Mouse (Mus musculus) midbrain, embryonic 11.5 days (tissue): Measurements from ENCODE around the gene Pdcd1lg2. TPM values are rescaled to one million over a fixed set of nuclear protein-coding genes. Genes with fewer than 3 reads are reported as not detected.

Experiments used
- ATAC-seq: fragments of 200-750 bp; cut with Nextera tagmentation; 2 replicates; pipeline ENCODE4 v1.8.0; 2017; ENCODE audit warnings: moderate TSS enrichment, moderate library complexity; ENCODE audit not compliant: low FRiP score
- DNase-seq: peaks from one replicate; pipeline ENCODE4 v3.0.0; 2015; ENCODE audit warnings: low spot score; ENCODE audit errors: missing footprints
- H3K27ac ChIP-seq: fragments of 300-500 bp; sonication (generic); 2 replicates; pipeline ENCODE4 v1.5.1; 2014; ENCODE audit warnings: low read depth, low read length
- H3K27me3 ChIP-seq: fragments of 300-500 bp; sonication (generic); 2 replicates; pipeline ENCODE4 v1.6.1; 2014; ENCODE audit warnings: mild to moderate bottlenecking, low read length, moderate library complexity, mixed read lengths; ENCODE audit not compliant: control insufficient read depth, insufficient read depth
- H3K36me3 ChIP-seq: fragments of 300-500 bp; sonication (generic); 2 replicates; pipeline ENCODE4 v1.6.1; 2014; ENCODE audit warnings: mild to moderate bottlenecking, low read length, moderate library complexity, mixed read lengths; ENCODE audit not compliant: control insufficient read depth, insufficient read depth
- H3K4me1 ChIP-seq: fragments of 300-500 bp; sonication (generic); 2 replicates; pipeline ENCODE4 v1.6.1; 2014; ENCODE audit warnings: low read length; ENCODE audit not compliant: control insufficient read depth, insufficient read depth
- H3K4me2 ChIP-seq: fragments of 300-500 bp; sonication (generic); 2 replicates; pipeline ENCODE4 v1.6.1; 2014; ENCODE audit warnings: mild to moderate bottlenecking, moderate library complexity
- H3K4me3 ChIP-seq: fragments of 300-500 bp; sonication (generic); 2 replicates; pipeline ENCODE4 v1.5.1; 2014; ENCODE audit warnings: low read depth, low read length
- H3K9ac ChIP-seq: fragments of 300-500 bp; sonication (generic); 2 replicates; pipeline ENCODE4 v1.6.1; 2014; ENCODE audit warnings: low read length
- H3K9me3 ChIP-seq: fragments of 300-500 bp; sonication (generic); 2 replicates; pipeline ENCODE4 v1.6.1; 2016; ENCODE audit warnings: low read length; ENCODE audit not compliant: control insufficient read depth
- WGBS: fragments of 180-500 bp; shearing (Covaris S2); extraction: QIAGEN DNeasy Blood & Tissue Kit; methylation state at CpG from one replicate; pipeline ENCODE4 v1.1.7; 2014; 5-methylcytosine and 5-hydroxymethylcytosine counted together
- polyA plus RNA-seq: library from polyadenylated mRNA; unstranded; fragments of >200 nt; fragmentation: Nextera tagmentation; extraction: Ambion mirVana; gene quantifications from 2 replicates; pipeline ENCODE4 v1.2.1, GENCODE M21; 2014

Gene Pdcd1lg2
- polyA plus RNA-seq, 1 experiment from 2014 or later = not detected

GRCm38 (mm10) chr19:29391279-29391678 lies 19.4 kb upstream of the Pdcd1lg2 start:
- Histone ChIP-seq H3K4me2 (no peak overlapping the region), H3K4me3 (no peak overlapping the region), H3K36me3 (no peaks in the 10 kb centered on the region), H3K9me3 (no peaks in the 10 kb centered on the region), H3K27ac (no peak overlapping the region), H3K9ac (no peak overlapping the region), H3K4me1 (no peaks in the 10 kb centered on the region), H3K27me3 (no peaks in the 10 kb centered on the region)
- WGBS = 77% methylated on average over 4 of the region's 4 CpGs
- ATAC-seq (no peak), DNase-seq (peak; percentile 54)

DNA sequence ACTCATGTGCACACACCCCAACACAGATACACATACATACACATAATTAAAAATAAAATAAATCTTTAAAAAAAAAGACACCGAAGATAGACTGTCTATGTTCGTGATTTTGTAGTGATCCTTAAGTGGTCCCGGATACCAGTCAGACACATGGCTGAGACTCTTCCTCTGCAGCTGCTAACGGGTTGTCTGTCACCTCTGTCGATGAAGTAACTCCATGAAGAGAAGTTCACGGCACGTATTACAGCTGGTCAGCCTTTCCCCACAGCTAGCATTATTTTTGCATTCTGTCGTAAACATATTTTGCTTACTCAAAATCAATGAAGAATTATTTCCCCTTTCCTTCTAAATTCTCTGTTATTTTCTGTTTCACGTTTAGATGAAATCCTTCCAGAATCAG lies 17.4 kb upstream of the Pdcd1lg2 start:
- ATAC-seq = no peak
- no peaks in the 10 kb centered on the region for H3K4me1 ChIP-seq
- no peak overlapping the region for H3K27ac ChIP-seq
- no peak for DNase-seq
- no peak overlapping the region for H3K4me2 ChIP-seq
- no peaks in the 10 kb centered on the region for H3K36me3 ChIP-seq
- 90% methylated on average over 9 of the region's 9 CpGs for WGBS
- H3K27me3 ChIP-seq = no peaks in the 10 kb centered on the region
- H3K4me3 ChIP-seq = no peak overlapping the region
- H3K9ac ChIP-seq = no peak overlapping the region
- no peaks in the 10 kb centered on the region; the same call in 1 of the 2 replicates for H3K9me3 ChIP-seq

GRCm38 (mm10) chr19:29394721-29395120 lies 16.0 kb upstream of the Pdcd1lg2 start:
- DNase-seq (peak; percentile 12), ATAC-seq (no peak)
- H3K36me3 ChIP-seq = no peaks in the 10 kb centered on the region
- no peak overlapping the region for H3K4me2 ChIP-seq
- no peak overlapping the region for H3K27ac ChIP-seq
- H3K9me3 ChIP-seq = no peaks in the 10 kb centered on the region; the same call in 1 of the 2 replicates
- H3K4me3 ChIP-seq = no peak overlapping the region
- no peaks in the 10 kb centered on the region for H3K4me1 ChIP-seq
- 93% methylated on average over 2 of the region's 2 CpGs for WGBS
- H3K9ac ChIP-seq = no peak overlapping the region
- H3K27me3 ChIP-seq = no peaks in the 10 kb centered on the region

DNA sequence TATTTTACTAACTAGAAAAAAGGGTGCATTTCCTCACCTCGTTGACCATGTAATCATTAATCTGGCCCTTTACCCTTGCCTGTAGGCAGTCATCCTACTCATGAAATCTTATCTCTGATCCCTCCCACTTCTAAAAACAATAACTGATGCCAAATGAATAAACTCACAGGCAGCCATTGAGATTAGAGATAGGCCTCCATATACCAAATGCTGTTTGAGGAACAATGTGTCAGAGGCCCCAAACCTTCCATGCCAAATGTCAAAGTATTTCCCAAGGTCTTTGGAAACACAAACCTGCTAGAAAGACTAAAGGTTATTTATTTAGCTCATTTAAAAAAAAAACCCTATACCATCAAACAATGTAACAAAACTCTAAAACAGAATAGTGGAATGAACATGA lies 14.4 kb upstream of the Pdcd1lg2 start:
- H3K27me3 ChIP-seq = no peaks in the 10 kb centered on the region
- no peaks in the 10 kb centered on the region; the same call in 1 of the 2 replicates for H3K9me3 ChIP-seq
- H3K9ac ChIP-seq = no peak overlapping the region
- H3K27ac ChIP-seq = no peak overlapping the region
- no peak overlapping the region for H3K4me3 ChIP-seq
- no peak overlapping the region for H3K4me2 ChIP-seq
- no peaks in the 10 kb centered on the region for H3K4me1 ChIP-seq
- DNase-seq = no peak
- ATAC-seq = no peak
- 82% methylated on average over 1 of the region's 1 CpGs for WGBS
- H3K36me3 ChIP-seq = no peaks in the 10 kb centered on the region

GRCm38 (mm10) chr19:29399786-29400185 lies 10.9 kb upstream of the Pdcd1lg2 start:
- H3K4me1 ChIP-seq = no peaks in the 10 kb centered on the region
- WGBS = 93% methylated on average over 4 of the region's 4 CpGs
- no peaks in the 10 kb centered on the region for H3K27me3 ChIP-seq
- H3K27ac ChIP-seq = no peak overlapping the region
- H3K36me3 ChIP-seq = no peaks in the 10 kb centered on the region
- no peak overlapping the region for H3K4me2 ChIP-seq
- H3K9ac ChIP-seq = no peak overlapping the region
- ATAC-seq (no peak), DNase-seq (peak; percentile 17)
- H3K4me3 ChIP-seq = no peak overlapping the region
- H3K9me3 ChIP-seq = no peaks in the 10 kb centered on the region; the same call in 1 of the 2 replicates

DNA sequence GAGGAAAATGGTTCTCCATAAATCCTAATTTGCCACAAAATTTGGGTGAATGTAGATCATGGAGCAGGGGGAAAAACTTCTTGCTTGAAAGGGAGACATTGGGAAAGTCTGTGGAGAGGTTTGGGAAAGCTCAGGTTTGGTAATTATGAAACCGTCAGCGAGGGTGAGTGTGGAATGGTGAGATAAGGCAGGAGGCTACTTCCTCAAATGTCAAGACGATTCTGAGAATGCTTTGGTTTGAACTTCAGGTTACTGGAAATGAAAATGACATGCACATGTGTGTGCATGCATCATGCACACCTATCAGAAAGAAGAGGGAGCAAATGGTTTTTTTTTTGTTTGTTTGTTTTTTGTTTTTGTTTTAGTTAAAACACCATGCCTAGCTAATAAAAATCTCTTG lies 10.3 kb upstream of the Pdcd1lg2 start:
- no peaks in the 10 kb centered on the region; the same call in 1 of the 2 replicates for H3K9me3 ChIP-seq
- 89% methylated on average over 3 of the region's 3 CpGs for WGBS
- no peaks in the 10 kb centered on the region for H3K4me1 ChIP-seq
- DNase-seq (peak; percentile 47), ATAC-seq (no peak)
- H3K9ac ChIP-seq = no peak overlapping the region
- no peak overlapping the region for H3K27ac ChIP-seq
- no peaks in the 10 kb centered on the region for H3K36me3 ChIP-seq
- no peaks in the 10 kb centered on the region for H3K27me3 ChIP-seq
- H3K4me2 ChIP-seq = no peak overlapping the region
- H3K4me3 ChIP-seq = no peak overlapping the region

DNA sequence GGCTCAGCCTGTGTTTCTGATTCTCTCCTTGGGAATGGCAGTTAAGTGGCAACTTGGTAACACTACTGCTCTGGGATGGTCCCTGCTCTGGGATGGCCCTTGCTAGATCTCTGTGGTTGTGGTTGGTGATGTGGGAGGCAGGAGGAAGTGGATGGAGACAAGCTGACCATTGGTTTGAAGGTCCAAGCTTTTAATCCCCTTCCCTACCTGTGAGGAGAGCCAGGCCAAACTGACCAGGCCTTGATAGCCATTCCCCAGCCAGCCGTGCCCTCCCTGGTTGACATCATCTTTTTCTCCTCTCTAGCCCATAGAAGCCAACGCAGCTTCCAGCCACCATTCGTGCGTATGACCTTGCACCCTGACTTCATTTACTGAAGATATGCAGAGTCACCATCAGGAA lies 8.1 kb upstream of the Pdcd1lg2 start:
- WGBS = 94% methylated on average over 4 of the region's 4 CpGs
- ATAC-seq (no peak), DNase-seq (peak; percentile 68)
- H3K4me3 ChIP-seq = no peak overlapping the region
- H3K9me3 ChIP-seq = no peaks in the 10 kb centered on the region; the same call in 1 of the 2 replicates
- no peaks in the 10 kb centered on the region for H3K4me1 ChIP-seq
- no peak overlapping the region for H3K27ac ChIP-seq
- H3K36me3 ChIP-seq = no peaks in the 10 kb centered on the region
- no peak overlapping the region for H3K4me2 ChIP-seq
- H3K9ac ChIP-seq = no peak overlapping the region
- H3K27me3 ChIP-seq = no peaks in the 10 kb centered on the region

DNA sequence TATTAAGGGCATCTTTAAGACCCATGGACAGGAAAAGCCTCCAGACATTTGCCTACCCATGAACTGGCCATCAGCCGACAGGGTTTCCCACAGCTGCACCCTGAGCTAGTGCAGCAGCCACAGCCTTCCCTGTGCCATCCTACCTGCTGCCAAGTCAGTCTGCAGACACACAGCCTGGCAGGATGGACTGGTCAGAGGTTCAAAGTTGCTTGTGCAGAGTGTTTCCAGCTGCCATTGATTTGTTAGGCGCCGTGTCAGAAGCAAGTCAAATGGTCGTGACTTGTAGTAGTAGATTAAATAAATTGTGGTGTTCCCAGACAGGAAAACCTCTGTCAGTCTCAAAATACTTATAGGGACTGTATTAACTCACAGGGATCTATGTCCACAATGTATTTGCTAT lies 7.5 kb upstream of the Pdcd1lg2 start:
- no peak overlapping the region for H3K9ac ChIP-seq
- H3K27ac ChIP-seq = no peak overlapping the region

DNA sequence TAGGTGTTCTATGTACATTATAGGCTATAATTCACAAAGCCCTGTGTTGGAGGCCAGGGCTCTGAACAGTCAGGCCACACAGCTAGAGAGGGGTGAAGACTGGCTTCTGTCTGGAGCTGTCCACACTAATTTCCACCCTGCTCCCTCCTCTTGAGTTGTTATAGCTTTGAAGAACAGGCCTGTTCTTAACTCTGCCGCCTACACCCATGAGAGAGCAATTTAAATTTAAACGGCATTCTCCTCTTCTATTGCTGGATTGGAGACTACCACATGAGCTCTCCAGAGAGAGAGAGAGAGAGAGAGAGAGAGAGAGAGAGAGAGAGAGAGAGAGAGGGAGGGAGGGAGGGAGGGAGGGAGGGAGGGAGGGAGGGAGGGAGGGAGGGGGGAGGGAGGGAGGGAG lies 5.3 kb upstream of the Pdcd1lg2 start:
- ATAC-seq = no peak
- no peak overlapping the region for H3K4me2 ChIP-seq
- no peak overlapping the region for H3K27ac ChIP-seq
- no peaks in the 10 kb centered on the region for H3K36me3 ChIP-seq
- no peak for DNase-seq
- H3K27me3 ChIP-seq = no peaks in the 10 kb centered on the region
- WGBS = 68% methylated on average over 2 of the region's 2 CpGs
- no peak overlapping the region for H3K4me3 ChIP-seq
- H3K9ac ChIP-seq = no peak overlapping the region
- H3K9me3 ChIP-seq = no peaks in the 10 kb centered on the region
- H3K4me1 ChIP-seq = no peaks in the 10 kb centered on the region

More for the DNA sequence above, 7.5 kb upstream of the Pdcd1lg2 start:
- Histone ChIP-seq H3K4me1 (no peaks in the 10 kb centered on the region), H3K9me3 (no peaks in the 10 kb centered on the region; the same call in 1 of the 2 replicates), H3K36me3 (no peaks in the 10 kb centered on the region), H3K27me3 (no peaks in the 10 kb centered on the region), H3K4me3 (no peak overlapping the region), H3K4me2 (no peak overlapping the region)
- DNase-seq = peak; percentile 37
- 91% methylated on average over 4 of the region's 4 CpGs for WGBS
- no peak for ATAC-seq
